ENCODE assay signal across 24 mouse cellular contexts in genomic region chr8:121889810-121890785, GRCm38 (mm10). TPM values are rescaled to one million over a fixed set of nuclear protein-coding genes. Genes with fewer than 3 reads are reported as not detected.
A peak's percentile ranks its signal among the peaks of the same experiment; 100 is the strongest.
DNase-seq lines count a peak whose midpoint lies in the region; ATAC-seq lines count a peak whose summit lies in the region.
"Had no signal": no experiment of that assay in that cellular context is flagged by ENCODE, and none has a peak within 500 bp of the region (broad histone marks: within the 10 kb centered on the region; RNA-seq: fewer than 3 reads in every experiment).

No protein-coding gene starts in this region.

- H3K9ac ChIP-seq in stomach, embryonic 15.5 days: no peak overlapping the region
- H3K9ac ChIP-seq: hindbrain, embryonic 15.5 days; kidney, embryonic 15.5 days; lung, embryonic 15.5 days; midbrain, embryonic 13.5 days had no signal

- no peaks in the 10 kb centered on the region for H3K27me3 ChIP-seq in stomach, embryonic 15.5 days (replicated peaks)
- H3K27me3 ChIP-seq: hindbrain, embryonic 15.5 days; kidney, embryonic 15.5 days; lung, embryonic 15.5 days; midbrain, embryonic 13.5 days had no signal

- H3K27ac ChIP-seq in stomach, embryonic 15.5 days: no peak overlapping the region
- H3K27ac ChIP-seq: heart, embryonic 10.5 days; hindbrain, embryonic 15.5 days; kidney, embryonic 15.5 days; limb, embryonic 10.5 days; lung, embryonic 15.5 days; midbrain, embryonic 13.5 days had no signal

- no peak overlapping the region for H3K4me3 ChIP-seq in stomach, embryonic 15.5 days (replicated peaks)
- H3K4me3 ChIP-seq: erythroblast, embryonic 14.5 days; heart, embryonic 10.5 days; hindbrain, embryonic 15.5 days; kidney, embryonic 15.5 days; limb, embryonic 10.5 days; lung, embryonic 15.5 days; midbrain, embryonic 13.5 days had no signal

- H3K9me3 ChIP-seq in stomach, embryonic 15.5 days: no peaks in the 10 kb centered on the region
- H3K9me3 ChIP-seq: heart, embryonic 10.5 days; hindbrain, embryonic 15.5 days; kidney, embryonic 15.5 days; limb, embryonic 10.5 days; lung, embryonic 15.5 days; midbrain, embryonic 13.5 days had no signal

- WGBS in stomach, embryonic 15.5 days: 73% methylated on average over 15 of the region's 15 CpGs

- peak; percentile 44; the same call in 1 of the 2 replicates for ATAC-seq in stomach, embryonic 15.5 days (ENCODE audit: insufficient read depth, low FRiP score, low read depth)
- ATAC-seq: intestine, embryonic 16.5 days; midbrain, embryonic 13.5 days had no signal

- H3K36me3 ChIP-seq in stomach, embryonic 15.5 days: peaks cover 16% of the 10 kb centered on the region; the same call in 1 of the 2 replicates

- DNase-seq in cerebellum, adult 8-10 months: peak; percentile 32
- no peak for DNase-seq in cerebellum, postnatal 36 days
- DNase-seq in gastrocnemius, adult 18-20 months (ENCODE audit: low spot score): peak; percentile 89
- no peak for DNase-seq in gastrocnemius, postnatal 4 days (ENCODE audit: low spot score in 2 of 2)
- peak; percentile 77 to 87 for DNase-seq in gastrocnemius, adult 8-10 months (ENCODE audit: low spot score in 2 of 2)
- no peak for DNase-seq in layer of hippocampus, postnatal 10 days (ENCODE audit: low spot score in 2 of 2)
- no peak for DNase-seq in kidney, postnatal 36 days
- DNase-seq: right cerebral cortex, adult 18-20 months; spleen, adult 18-20 months; thymus, postnatal 25 days had no signal

- no peak overlapping the region for H3K4me2 ChIP-seq in stomach, embryonic 15.5 days
- H3K4me2 ChIP-seq: hindbrain, embryonic 15.5 days; kidney, embryonic 15.5 days; liver, embryonic 11.5 days; lung, embryonic 15.5 days; midbrain, embryonic 13.5 days had no signal

- H3K4me1 ChIP-seq in stomach, embryonic 15.5 days: peaks cover 10% of the 10 kb centered on the region; the same call in 1 of the 2 replicates
- H3K4me1 ChIP-seq: hindbrain, embryonic 15.5 days; limb, embryonic 10.5 days; lung, embryonic 15.5 days; midbrain, embryonic 13.5 days had no signal

RNA-seq across cellular contexts. Expression of gene Slc7a5, which starts 17.4 kb away (rescaled TPM):
- total RNA-seq in gastrocnemius, adult 18-20 months (2021): 1 to 10 TPM; 1.0 to 1.4 TPM
- total RNA-seq in gastrocnemius, postnatal 4 days (2021): 10 to 100 TPM; 21.9 to 22.4 TPM
- 1 to 10 TPM in 3 of 4 experiments, under 1 TPM in 1; 0.77 to 1.4 (median 1.2) TPM for total RNA-seq in gastrocnemius, adult 8-10 months (2022)
- polyA plus RNA-seq in stomach, embryonic 15.5 days (2015; fragmentation: Nextera tagmentation; extraction: Ambion mirVana): 22.7 and 26.6 TPM in 2 replicates
- total RNA-seq in layer of hippocampus, postnatal 10 days (2021): 100 to 1,000 TPM; 146 to 164 TPM

RNA-seq across cellular contexts. Expression of gene Car5a, which starts 54.6 kb away (rescaled TPM):
- not detected for total RNA-seq in gastrocnemius, adult 18-20 months (2021)
- total RNA-seq in gastrocnemius, postnatal 4 days (2021): under 1 TPM in 1 of 2 experiments, not detected in 1; 0.44 TPM
- not detected for total RNA-seq in gastrocnemius, adult 8-10 months (2022)
- 0.21 and 0.22 TPM in 2 replicates for polyA plus RNA-seq in stomach, embryonic 15.5 days (2015; fragmentation: Nextera tagmentation; extraction: Ambion mirVana)
- total RNA-seq in layer of hippocampus, postnatal 10 days (2021): not detected
- total RNA-seq: common myeloid progenitor, adult 5-6 weeks; heart, postnatal 25 days; megakaryocyte progenitor cell, adult 5-6 weeks had no signal
- polyA plus RNA-seq: embryonic facial prominence, embryonic 11.5 days; heart, embryonic 10.5 days; limb, embryonic 10.5 days; lung, embryonic 15.5 days had no signal

RNA-seq across cellular contexts. Expression of gene Banp, which starts 59.5 kb away (rescaled TPM):
- 1 to 10 TPM; 8.4 TPM for total RNA-seq in gastrocnemius, adult 18-20 months (2021)
- total RNA-seq in gastrocnemius, postnatal 4 days (2021): 10 to 100 TPM; 15.6 to 17.4 TPM
- total RNA-seq in gastrocnemius, adult 8-10 months (2022): 10 to 100 TPM in 1 of 4 experiments, 1 to 10 TPM in 3; 5.4 to 16.0 (median 6.3) TPM
- polyA plus RNA-seq in stomach, embryonic 15.5 days (2015; fragmentation: Nextera tagmentation; extraction: Ambion mirVana): 35.6 and 36.3 TPM in 2 replicates
- 10 to 100 TPM; 24.7 to 32.2 TPM for total RNA-seq in layer of hippocampus, postnatal 10 days (2021)

Comparison
In these comparisons a context has a peak if more than half of its experiments do, and no peak if none do; other contexts are left out.
1. DNase-seq: peak in cerebellum, adult 8-10 months (single experiment), gastrocnemius, adult 18-20 months (single experiment) and gastrocnemius, adult 8-10 months (2 of 2); none in cerebellum, postnatal 36 days (0 of 2), gastrocnemius, postnatal 4 days (0 of 2), layer of hippocampus, postnatal 10 days (0 of 2) and kidney, postnatal 36 days (0 of 2).
2. RNA of gene Slc7a5, which starts 17.4 kb away (total RNA-seq): 146 to 164 TPM in layer of hippocampus, postnatal 10 days and 21.9 to 22.4 TPM in gastrocnemius, postnatal 4 days; 1.0 to 1.4 TPM in gastrocnemius, adult 18-20 months and 0.77 to 1.4 TPM in gastrocnemius, adult 8-10 months; every median in the first group is over 4 times any median in the second.